Mouse (Mus musculus): Measurements from ENCODE around the gene Aldh16a1. TPM values are rescaled to one million over a fixed set of nuclear protein-coding genes. Genes with fewer than 3 reads are reported as not detected.
A peak's percentile ranks its signal among the peaks of the same experiment; 100 is the strongest.
"Not testable (repeated sequence)": the region's sequence is repeated elsewhere in the genome, so short reads cannot be mapped to it uniquely, and the experiment has no call there.

Gene Aldh16a1
- total RNA-seq, 2 experiments from 2014 or later = 13.2 to 13.3 TPM

- no peak for TF ChIP-seq CTCF (conservative IDR thresholded peaks at IDR 0.05)
- DNase-seq (ENCODE audit: low spot score in 2 of 2) = no peak
- H3K4me3 ChIP-seq = no peak overlapping the region
- no peak overlapping the region for H3K27ac ChIP-seq
These were observed 19.8 kb downstream of the Aldh16a1 start for GRCm38 (mm10) chr7:45134544-45135026.

GRCm38 (mm10) chr7:45133446-45134159, 20.8 kb downstream of the Aldh16a1 start:
- Histone ChIP-seq H3K4me3 (no peak overlapping the region), H3K27ac (no peak overlapping the region)
- no peak for DNase-seq (ENCODE audit: low spot score in 2 of 2)
- TF ChIP-seq CTCF (conservative IDR thresholded peaks at IDR 0.05) = peak; percentile 59

GRCm38 (mm10) chr7:45131850-45132249, 22.5 kb downstream of the Aldh16a1 start:
- Histone ChIP-seq H3K4me3 (no peak overlapping the region), H3K27ac (no peak overlapping the region)
- no peak for TF ChIP-seq CTCF (conservative IDR thresholded peaks at IDR 0.05)
- no peak for DNase-seq (ENCODE audit: low spot score in 2 of 2)

GRCm38 (mm10) chr7:45129776-45130512, 24.4 kb downstream of the Aldh16a1 start:
- Histone ChIP-seq H3K4me3 (peak overlapping the region; percentile 62; the same call in 1 of the 2 replicates), H3K27ac (peak overlapping the region; percentile 94)
- DNase-seq (ENCODE audit: low spot score in 2 of 2) = no peak
- no peak for TF ChIP-seq CTCF (conservative IDR thresholded peaks at IDR 0.05)

- Histone ChIP-seq H3K4me3 (peak overlapping the region; percentile 62), H3K27ac (peak overlapping the region; percentile 94)
- no peak for DNase-seq (ENCODE audit: low spot score in 2 of 2)
- TF ChIP-seq CTCF (conservative IDR thresholded peaks at IDR 0.05) = no peak
These were observed 25.1 kb downstream of the Aldh16a1 start for GRCm38 (mm10) chr7:45129318-45129717.

GRCm38 (mm10) chr7:45128624-45129246, 25.6 kb downstream of the Aldh16a1 start, which contains the start of gene Rpl13a:
Gene Rpl13a, minus strand, starts transcription at chr7:45128761.
- Histone ChIP-seq H3K27ac (peak within 1 kb of the TSS; percentile 99), H3K4me3 (peak within 1 kb of the TSS; percentile 98)
- DNase-seq (ENCODE audit: low spot score in 2 of 2) = peak; percentile 98 to 99
- peak; percentile 85 for TF ChIP-seq CTCF (conservative IDR thresholded peaks at IDR 0.05)

- peak overlapping the region; percentile 99 for H3K27ac ChIP-seq
- no peak for TF ChIP-seq CTCF (conservative IDR thresholded peaks at IDR 0.05)
- no peak for DNase-seq (ENCODE audit: low spot score in 2 of 2)
- peak overlapping the region; percentile 98 for H3K4me3 ChIP-seq
These were observed 26.6 kb downstream of the Aldh16a1 start for GRCm38 (mm10) chr7:45127700-45128224.

- TF ChIP-seq CTCF (conservative IDR thresholded peaks at IDR 0.05) = peak; percentile 61
- Histone ChIP-seq H3K27ac (peak overlapping the region; percentile 99), H3K4me3 (peak overlapping the region; percentile 98)
- DNase-seq (ENCODE audit: low spot score in 2 of 2) = no peak
These were observed 27.3 kb downstream of the Aldh16a1 start for GRCm38 (mm10) chr7:45126844-45127699.

- TF ChIP-seq CTCF (conservative IDR thresholded peaks at IDR 0.05) = no peak
- H3K4me3 ChIP-seq = no peak overlapping the region
- DNase-seq (ENCODE audit: low spot score in 2 of 2) = no peak
- peak overlapping the region; percentile 99; the same call in 1 of the 2 replicates for H3K27ac ChIP-seq
These were observed 28.1 kb downstream of the Aldh16a1 start for GRCm38 (mm10) chr7:45126147-45126843.

- DNase-seq (ENCODE audit: low spot score in 2 of 2); H3K4me3 ChIP-seq: not testable (repeated sequence)
- 0 out of 2 replicates have a peak overlapping the region, but pooled peaks have one; percentile 79 for H3K27ac ChIP-seq
These were observed 28.7 kb downstream of the Aldh16a1 start for GRCm38 (mm10) chr7:45125649-45126048.

- TF ChIP-seq CTCF (conservative IDR thresholded peaks at IDR 0.05) = no peak; the same call in 1 of the 2 replicates
- no peak overlapping the region; the same call in 1 of the 2 replicates for H3K4me3 ChIP-seq
- H3K27ac ChIP-seq = peak overlapping the region; percentile 79; the same call in 1 of the 2 replicates
- DNase-seq (ENCODE audit: low spot score in 2 of 2) = no peak
These were observed 29.2 kb downstream of the Aldh16a1 start for GRCm38 (mm10) chr7:45125144-45125600.
